Mouse (Mus musculus) limb, embryonic 14.5 days (tissue): ENCODE measurements around the gene Cuedc1. TPM values are rescaled to one million over a fixed set of nuclear protein-coding genes. Genes with fewer than 3 reads are reported as not detected.

Experiments
- ATAC-seq: fragments of 200-750 bp; cut with Nextera tagmentation; 2 replicates; pipeline ENCODE4 v1.8.0; 2017; ENCODE audit warnings: low read depth, moderate number of reproducible peaks, moderate TSS enrichment; ENCODE audit not compliant: low FRiP score
- DNase-seq: peaks from one replicate; pipeline ENCODE4 v3.0.0-alpha.2; 2015; ENCODE audit warnings: low spot score
- H3K27ac ChIP-seq: fragments of 300-500 bp; sonication (generic); replicated peaks from 2 replicates; pipeline ENCODE4 v1.5.1; 2014; ENCODE audit warnings: low read depth, mild to moderate bottlenecking, low read length, moderate library complexity, mixed read lengths
- H3K27me3 ChIP-seq: fragments of 300-500 bp; sonication (generic); 2 replicates; pipeline ENCODE4 v1.6.1; 2014; ENCODE audit warnings: low read length, mixed read lengths; ENCODE audit not compliant: control insufficient read depth, insufficient read depth
- H3K36me3 ChIP-seq: fragments of 300-500 bp; sonication (generic); 2 replicates; pipeline ENCODE4 v1.6.1; 2014; ENCODE audit warnings: mild to moderate bottlenecking, low read length, moderate library complexity, mixed read lengths; ENCODE audit not compliant: control insufficient read depth, insufficient read depth
- H3K4me1 ChIP-seq: fragments of 300-500 bp; sonication (generic); 2 replicates; pipeline ENCODE4 v1.6.1; 2014; ENCODE audit warnings: antibody characterized with exemption, low read length, mixed read lengths; ENCODE audit not compliant: control insufficient read depth, insufficient read depth
- H3K4me2 ChIP-seq: fragments of 300-500 bp; sonication (generic); replicated peaks from 2 replicates; pipeline ENCODE4 v1.6.1; 2014; ENCODE audit warnings: low read depth, mild to moderate bottlenecking, low read length, moderate library complexity; ENCODE audit not compliant: severe bottlenecking
- H3K4me3 ChIP-seq: fragments of 300-500 bp; sonication (generic); replicated peaks from 2 replicates; pipeline ENCODE4 v1.5.1; 2014; ENCODE audit warnings: low read length
- H3K9ac ChIP-seq: fragments of 300-500 bp; sonication (generic); 2 replicates; pipeline ENCODE4 v1.6.1; 2014; ENCODE audit warnings: mild to moderate bottlenecking, low read depth, low read length, moderate library complexity; ENCODE audit not compliant: severe bottlenecking
- H3K9me3 ChIP-seq: fragments of 300-500 bp; sonication (generic); 2 replicates; pipeline ENCODE4 v1.6.1; 2016; ENCODE audit warnings: low read length; ENCODE audit not compliant: control insufficient read depth
- POLR2A ChIP-seq: fragments of 200-500 bp; IDR thresholded peaks from 2 replicates; pipeline ENCODE4 v1.8.0; 2012; ENCODE audit warnings: inconsistent platforms, mild to moderate bottlenecking, moderate library complexity, borderline replicate concordance; ENCODE audit not compliant: insufficient read depth, insufficient read length; ENCODE audit errors: extremely low read depth
- WGBS: fragments of 180-500 bp; shearing (Covaris S2); extraction: QIAGEN DNeasy Blood & Tissue Kit; methylation state at CpG from one replicate; pipeline ENCODE4 v1.1.7; 2014; 5-methylcytosine and 5-hydroxymethylcytosine counted together
- polyA plus RNA-seq, 2 experiments: library from polyadenylated mRNA; depleted of rRNA in 1 of 2; stranded (reverse) in 1 of 2; unstranded in 1 of 2; fragments of >200 nt; fragmentation: Nextera tagmentation in 1 of 2; extraction: Ambion mirVana in 1 of 2; gene quantifications; 2 replicates each; pipeline versions ENCODE4 v1.2.1 to v1.2.3; 2012 to 2014

Gene Cuedc1
- polyA plus RNA-seq, 2 experiments = 20.9 to 40.6 TPM

- Histone ChIP-seq H3K27ac (no peak overlapping the region), H3K4me3 (no peak overlapping the region), H3K4me1 (peaks cover 11% of the 10 kb centered on the region), H3K4me2 (no peak overlapping the region), H3K36me3 (no peaks in the 10 kb centered on the region), H3K9me3 (no peaks in the 10 kb centered on the region), H3K9ac (no peak overlapping the region), H3K27me3 (no peaks in the 10 kb centered on the region)
- WGBS = 27% methylated on average over 5 of the region's 5 CpGs
- DNase-seq = no peak
- TF ChIP-seq POLR2A = no peak
- ATAC-seq = no peak
Measured at GRCm38 (mm10) chr11:88126306-88126793, 28.5 kb downstream of the Cuedc1 start.

GRCm38 (mm10) chr11:88128461-88128860 lies 30.6 kb downstream of the Cuedc1 start:
- H3K4me1 ChIP-seq = peaks cover 21% of the 10 kb centered on the region
- 91% methylated on average over 9 of the region's 9 CpGs for WGBS
- no peaks in the 10 kb centered on the region for H3K27me3 ChIP-seq
- no peak overlapping the region for H3K4me3 ChIP-seq
- no peaks in the 10 kb centered on the region for H3K36me3 ChIP-seq
- no peak for DNase-seq
- ATAC-seq = no peak
- TF ChIP-seq POLR2A = no peak
- no peak overlapping the region for H3K27ac ChIP-seq
- H3K9ac ChIP-seq = no peak overlapping the region
- H3K4me2 ChIP-seq = no peak overlapping the region
- H3K9me3 ChIP-seq = no peaks in the 10 kb centered on the region

- WGBS = 76% methylated on average over 3 of the region's 3 CpGs
- Histone ChIP-seq H3K27ac (no peak overlapping the region), H3K4me1 (peaks cover 21% of the 10 kb centered on the region), H3K27me3 (no peaks in the 10 kb centered on the region), H3K4me3 (no peak overlapping the region), H3K36me3 (peaks cover 6% of the 10 kb centered on the region; the same call in 1 of the 2 replicates), H3K4me2 (no peak overlapping the region), H3K9me3 (no peaks in the 10 kb centered on the region), H3K9ac (no peak overlapping the region)
- no peak for TF ChIP-seq POLR2A
- ATAC-seq (no peak), DNase-seq (no peak)
Measured at GRCm38 (mm10) chr11:88129281-88129680, 31.4 kb downstream of the Cuedc1 start.

GRCm38 (mm10) chr11:88129935-88130334 lies 32.1 kb downstream of the Cuedc1 start:
- DNase-seq = no peak
- no peak overlapping the region for H3K27ac ChIP-seq
- no peak overlapping the region for H3K4me2 ChIP-seq
- H3K4me3 ChIP-seq = no peak overlapping the region
- WGBS = 96% methylated on average over 10 of the region's 10 CpGs
- peaks cover 21% of the 10 kb centered on the region for H3K4me1 ChIP-seq
- H3K9me3 ChIP-seq = no peaks in the 10 kb centered on the region
- H3K36me3 ChIP-seq = peaks cover 6% of the 10 kb centered on the region; the same call in 1 of the 2 replicates
- no peaks in the 10 kb centered on the region for H3K27me3 ChIP-seq
- no peak overlapping the region for H3K9ac ChIP-seq
- no peak for TF ChIP-seq POLR2A
- no peak for ATAC-seq

- 36% methylated on average over 8 of the region's 8 CpGs for WGBS
- DNase-seq (peak; percentile 39), ATAC-seq (peak; percentile 34; the same call in 1 of the 2 replicates)
- no peak overlapping the region; the same call in 1 of the 2 replicates for H3K4me2 ChIP-seq
- H3K9me3 ChIP-seq = no peaks in the 10 kb centered on the region
- H3K36me3 ChIP-seq = peaks cover 6% of the 10 kb centered on the region; the same call in 1 of the 2 replicates
- no peaks in the 10 kb centered on the region for H3K27me3 ChIP-seq
- peak overlapping the region; percentile 71 for H3K27ac ChIP-seq
- no peak for TF ChIP-seq POLR2A
- H3K4me3 ChIP-seq = no peak overlapping the region
- H3K4me1 ChIP-seq = peaks cover 15% of the 10 kb centered on the region
- H3K9ac ChIP-seq = no peak overlapping the region
Measured at GRCm38 (mm10) chr11:88131847-88132246, 34.0 kb downstream of the Cuedc1 start.
